9 mouse cellular contexts compared by ENCODE assay signal in the genomic region with DNA sequence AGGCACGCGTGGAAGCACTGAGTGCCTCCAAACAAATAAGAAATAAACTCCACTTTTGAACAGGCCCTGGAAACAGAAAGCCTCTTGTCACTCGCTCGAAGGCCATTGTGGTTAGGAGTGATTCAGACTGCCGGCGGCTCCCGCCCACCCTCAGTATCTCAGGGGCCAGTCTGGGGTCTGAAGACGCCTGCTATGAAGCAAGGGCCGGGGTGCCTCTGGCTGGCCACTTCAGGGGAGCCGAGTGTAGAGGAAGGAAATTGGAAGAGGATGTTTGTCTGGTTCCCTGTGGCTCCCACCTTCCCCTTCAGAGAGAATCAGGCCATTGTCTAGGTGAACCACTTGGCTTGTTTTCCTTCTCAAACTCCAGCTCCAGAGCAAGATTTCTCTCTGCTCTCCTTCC. TPM values are rescaled to one million over a fixed set of nuclear protein-coding genes. Genes with fewer than 3 reads are reported as not detected.
DNase-seq lines count a peak whose midpoint lies in the region; ATAC-seq and TF ChIP-seq lines count a peak whose summit lies in the region.
"Had no signal": no experiment of that assay in that cellular context is flagged by ENCODE, and none has a peak within 500 bp of the region (broad histone marks: within the 10 kb centered on the region; RNA-seq: fewer than 3 reads in every experiment).

No protein-coding gene starts in this region.

- peak overlapping the region; percentile 39; the same call in 1 of the 2 replicates for H3K9ac ChIP-seq in ES-E14 (ENCODE audit: insufficient read depth, low read depth, low read length, poor library complexity, severe bottlenecking)
- no peak overlapping the region for H3K9ac ChIP-seq in embryonic facial prominence, embryonic 15.5 days
- no peak overlapping the region for H3K9ac ChIP-seq in liver, embryonic 15.5 days
- H3K9ac ChIP-seq in neural tube, embryonic 12.5 days, result peak overlapping the region; percentile 17; the same call in 1 of the 2 replicates

- H3K4me3 ChIP-seq in gastrocnemius, adult 2 months, result peak overlapping the region; percentile 9
- H3K4me3 ChIP-seq in ES-E14 (ENCODE audit: insufficient read depth in 1 of 2, low read depth in 1 of 2, low read length in 2 of 2, poor library complexity in 1 of 2, severe bottlenecking in 1 of 2), result no peak overlapping the region
- H3K4me3 ChIP-seq in embryonic facial prominence, embryonic 15.5 days (replicated peaks), result no peak overlapping the region
- peak overlapping the region; percentile 10 for H3K4me3 ChIP-seq in hindbrain, embryonic 10.5 days
- H3K4me3 ChIP-seq in liver, embryonic 15.5 days (replicated peaks), result no peak overlapping the region
- H3K4me3 ChIP-seq in neural tube, embryonic 12.5 days, result no peak overlapping the region

- peak overlapping the region; percentile 72 for H3K27ac ChIP-seq in gastrocnemius, adult 2 months
- no peak overlapping the region for H3K27ac ChIP-seq in ES-E14 (ENCODE audit: insufficient read depth, low read depth, low read length, poor library complexity, severe bottlenecking)
- H3K27ac ChIP-seq in embryonic facial prominence, embryonic 15.5 days (replicated peaks), result peak overlapping the region; percentile 89
- peak overlapping the region; percentile 90 for H3K27ac ChIP-seq in hindbrain, embryonic 10.5 days
- peak overlapping the region; percentile 45 for H3K27ac ChIP-seq in liver, embryonic 15.5 days (replicated peaks)
- H3K27ac ChIP-seq in neural tube, embryonic 12.5 days, result peak overlapping the region; percentile 28; the same call in 1 of the 2 replicates

- peak overlapping the region; percentile 31; the same call in 1 of the 2 replicates for H3K4me2 ChIP-seq in embryonic facial prominence, embryonic 15.5 days (replicated peaks)
- H3K4me2 ChIP-seq in liver, embryonic 15.5 days, result peak overlapping the region; percentile 3; the same call in 1 of the 2 replicates
- H3K4me2 ChIP-seq in neural tube, embryonic 12.5 days (replicated peaks), result peak overlapping the region; percentile 30; the same call in 1 of the 2 replicates

- DNase-seq in gastrocnemius, adult 2 months, result peak; percentile 28
- DNase-seq in gastrocnemius, adult 18-20 months (ENCODE audit: low spot score), result no peak
- DNase-seq in ES-E14 (ENCODE audit: low read depth, low spot score), result no peak
- DNase-seq in hindbrain, embryonic 10.5 days (ENCODE audit: low spot score), result peak; percentile 68
- no peak for DNase-seq in right cerebral cortex, postnatal 4 days

- H3K9me3 ChIP-seq in ES-E14 (ENCODE audit: control insufficient read depth, insufficient read depth, low read depth, low read length), result no peaks in the 10 kb centered on the region
- H3K9me3 ChIP-seq in embryonic facial prominence, embryonic 15.5 days (replicated peaks), result no peaks in the 10 kb centered on the region
- H3K9me3 ChIP-seq in hindbrain, embryonic 10.5 days, result no peaks in the 10 kb centered on the region
- H3K9me3 ChIP-seq in liver, embryonic 15.5 days (replicated peaks), result no peaks in the 10 kb centered on the region
- no peaks in the 10 kb centered on the region for H3K9me3 ChIP-seq in neural tube, embryonic 12.5 days

- H3K27me3 ChIP-seq in embryonic facial prominence, embryonic 15.5 days, result no peaks in the 10 kb centered on the region
- H3K27me3 ChIP-seq in hindbrain, embryonic 10.5 days (ENCODE audit: insufficient read depth, poor library complexity, severe bottlenecking), result no peaks in the 10 kb centered on the region
- H3K27me3 ChIP-seq in liver, embryonic 15.5 days, result no peaks in the 10 kb centered on the region
- H3K27me3 ChIP-seq in neural tube, embryonic 12.5 days (replicated peaks), result no peaks in the 10 kb centered on the region

- TF ChIP-seq CTCF in gastrocnemius, adult 2 months (IDR thresholded peaks at IDR 0.05), result no peak

- intact Hi-C loops in gastrocnemius, adult 2 months (cut with DNase I), result no loop called here

- in situ Hi-C loops in ES-E14 (cut with MboI; ENCODE audit: low sequenced_read_pairs in 2 of 2, unreplicated experiment in 2 of 2), result no loop called here

- H3K4me1 ChIP-seq in ES-E14 (ENCODE audit: control insufficient read depth in 2 of 2, insufficient read depth in 2 of 2, low read length in 2 of 2, poor library complexity in 1 of 2), result peaks cover 13 to 18% of the 10 kb centered on the region in 2 experiments
- peaks cover 20% of the 10 kb centered on the region for H3K4me1 ChIP-seq in embryonic facial prominence, embryonic 15.5 days
- H3K4me1 ChIP-seq in hindbrain, embryonic 10.5 days (replicated peaks), result peaks cover 39% of the 10 kb centered on the region
- H3K4me1 ChIP-seq in liver, embryonic 15.5 days (replicated peaks), result peaks cover 21% of the 10 kb centered on the region
- H3K4me1 ChIP-seq in neural tube, embryonic 12.5 days, result peaks cover 25% of the 10 kb centered on the region

- peak; percentile 64 for ATAC-seq in embryonic facial prominence, embryonic 15.5 days (ENCODE audit: insufficient number of reproducible peaks, low FRiP score, low TSS enrichment, low read depth)
- 0 out of 2 replicates have a peak, but pooled peaks have one; percentile 15 for ATAC-seq in liver, embryonic 15.5 days (ENCODE audit: insufficient read depth)
- peak; percentile 48; the same call in 1 of the 2 replicates for ATAC-seq in neural tube, embryonic 12.5 days (ENCODE audit: low FRiP score, low read depth)

- 9% methylated on average over 10 of the region's 10 CpGs for WGBS in embryonic facial prominence, embryonic 15.5 days
- 8% methylated on average over 10 of the region's 10 CpGs for WGBS in hindbrain, embryonic 10.5 days
- WGBS in liver, embryonic 15.5 days (ENCODE audit: insufficient replicate concordance), result 13% methylated on average over 10 of the region's 10 CpGs
- 8% methylated on average over 10 of the region's 10 CpGs for WGBS in neural tube, embryonic 12.5 days

- H3K36me3 ChIP-seq in ES-E14 (ENCODE audit: control insufficient read depth, insufficient read depth, low read length, poor library complexity, severe bottlenecking), result no peaks in the 10 kb centered on the region
- no peaks in the 10 kb centered on the region for H3K36me3 ChIP-seq in embryonic facial prominence, embryonic 15.5 days
- no peaks in the 10 kb centered on the region for H3K36me3 ChIP-seq in hindbrain, embryonic 10.5 days
- H3K36me3 ChIP-seq in liver, embryonic 15.5 days (replicated peaks), result no peaks in the 10 kb centered on the region
- H3K36me3 ChIP-seq in neural tube, embryonic 12.5 days, result no peaks in the 10 kb centered on the region

TF ChIP-seq in ES-E14, 5 proteins besides CTCF, POLR2A, EP300 and RAD21:
- TF ChIP-seq HCFC1 (IDR thresholded peaks at IDR 0.05; ENCODE audit: borderline replicate concordance, insufficient read depth, low read length), result no peak
- TF ChIP-seq ZNF384 (IDR thresholded peaks at IDR 0.05; ENCODE audit: low read depth, low read length), result no peak
- no peak for TF ChIP-seq CHD2 (IDR thresholded peaks at IDR 0.05; ENCODE audit: low read depth, low read length)
- TF ChIP-seq MAFK (IDR thresholded peaks at IDR 0.05; ENCODE audit: insufficient read depth, low read depth, low read length), result no peak
- no peak for TF ChIP-seq ZC3H11A (IDR thresholded peaks at IDR 0.05; ENCODE audit: borderline replicate concordance, low read depth, low read length)
TF ChIP-seq in ES-E14: peak in this region for 0.

RNA-seq across cellular contexts. Expression of gene Gm9964, which starts 10.3 kb away (rescaled TPM):
- not detected for total RNA-seq in gastrocnemius, adult 2 months (2021)
- not detected for total RNA-seq in gastrocnemius, adult 18-20 months (2021)
- not detected in 2 replicates for total RNA-seq in ES-E14 (2012; rRNA removed)
- not detected in 2 replicates for polyA plus RNA-seq in embryonic facial prominence, embryonic 15.5 days (2015; fragmentation: Nextera tagmentation; extraction: Ambion mirVana)
- polyA plus RNA-seq in hindbrain, embryonic 10.5 days (2016; fragmentation: Nextera tagmentation; extraction: Ambion mirVana), result not detected in 2 replicates
- polyA plus RNA-seq in liver, embryonic 15.5 days (2015; fragmentation: Nextera tagmentation; extraction: Ambion mirVana), result not detected in 2 replicates
- polyA plus RNA-seq in neural tube, embryonic 12.5 days (2016; fragmentation: Nextera tagmentation; extraction: Ambion mirVana), result 0.38 TPM in 1 of 2 replicates, not detected in the other
- total RNA-seq: heart, postnatal 36 days had no signal

RNA-seq across cellular contexts. Expression of gene Nf1, which starts 32.5 kb away (rescaled TPM):
- 10 to 100 TPM; 18.2 to 23.5 TPM for total RNA-seq in gastrocnemius, adult 2 months (2021)
- 10 to 100 TPM; 13.9 to 18.6 TPM for total RNA-seq in gastrocnemius, adult 18-20 months (2021)
- total RNA-seq in ES-E14 (2012; rRNA removed), result 15.3 and 16.7 TPM in 2 replicates
- 6.1 and 6.4 TPM in 2 replicates for polyA plus RNA-seq in embryonic facial prominence, embryonic 15.5 days (2015; fragmentation: Nextera tagmentation; extraction: Ambion mirVana)
- 5.5 and 5.9 TPM in 2 replicates for polyA plus RNA-seq in hindbrain, embryonic 10.5 days (2016; fragmentation: Nextera tagmentation; extraction: Ambion mirVana)
- 0.92 and 1.0 TPM in 2 replicates for polyA plus RNA-seq in liver, embryonic 15.5 days (2015; fragmentation: Nextera tagmentation; extraction: Ambion mirVana)
- polyA plus RNA-seq in neural tube, embryonic 12.5 days (2016; fragmentation: Nextera tagmentation; extraction: Ambion mirVana), result 8.2 and 9.0 TPM in 2 replicates

RNA-seq across cellular contexts. Expression of gene Wsb1, which starts 52.5 kb away (rescaled TPM):
- total RNA-seq in gastrocnemius, adult 2 months (2021), result 10 to 100 TPM in 1 of 2 experiments, 1 to 10 TPM in 1; 7.2 to 14.3 TPM
- 10 to 100 TPM in 1 of 2 experiments, 1 to 10 TPM in 1; 6.7 to 10.3 TPM for total RNA-seq in gastrocnemius, adult 18-20 months (2021)
- 54.2 and 75.5 TPM in 2 replicates for total RNA-seq in ES-E14 (2012; rRNA removed)
- polyA plus RNA-seq in embryonic facial prominence, embryonic 15.5 days (2015; fragmentation: Nextera tagmentation; extraction: Ambion mirVana), result 208 and 233 TPM in 2 replicates
- polyA plus RNA-seq in hindbrain, embryonic 10.5 days (2016; fragmentation: Nextera tagmentation; extraction: Ambion mirVana), result 262 and 276 TPM in 2 replicates
- polyA plus RNA-seq in liver, embryonic 15.5 days (2015; fragmentation: Nextera tagmentation; extraction: Ambion mirVana), result 32.2 and 33.6 TPM in 2 replicates
- 512 and 565 TPM in 2 replicates for polyA plus RNA-seq in neural tube, embryonic 12.5 days (2016; fragmentation: Nextera tagmentation; extraction: Ambion mirVana)

Comparison
In these comparisons a context has a peak if more than half of its experiments do, and no peak if none do; other contexts are left out.
1. DNase-seq: peak in gastrocnemius, adult 2 months (single experiment) and hindbrain, embryonic 10.5 days (single experiment); none in gastrocnemius, adult 18-20 months (single experiment), ES-E14 (single experiment) and right cerebral cortex, postnatal 4 days (single experiment).
2. H3K4me3 ChIP-seq: peak in gastrocnemius, adult 2 months (single experiment) and hindbrain, embryonic 10.5 days (single experiment); none in ES-E14 (0 of 2), embryonic facial prominence, embryonic 15.5 days (single experiment), liver, embryonic 15.5 days (single experiment) and neural tube, embryonic 12.5 days (single experiment).
3. H3K9ac ChIP-seq: peak in ES-E14 (single experiment) and neural tube, embryonic 12.5 days (single experiment); none in embryonic facial prominence, embryonic 15.5 days (single experiment) and liver, embryonic 15.5 days (single experiment).
4. Peak in every context shown above with its lines, with median percentiles within 50 percentile points of each other: ATAC-seq and H3K4me2 ChIP-seq.